Mouse (Mus musculus): ENCODE data around the gene Rad51b.

DNA sequence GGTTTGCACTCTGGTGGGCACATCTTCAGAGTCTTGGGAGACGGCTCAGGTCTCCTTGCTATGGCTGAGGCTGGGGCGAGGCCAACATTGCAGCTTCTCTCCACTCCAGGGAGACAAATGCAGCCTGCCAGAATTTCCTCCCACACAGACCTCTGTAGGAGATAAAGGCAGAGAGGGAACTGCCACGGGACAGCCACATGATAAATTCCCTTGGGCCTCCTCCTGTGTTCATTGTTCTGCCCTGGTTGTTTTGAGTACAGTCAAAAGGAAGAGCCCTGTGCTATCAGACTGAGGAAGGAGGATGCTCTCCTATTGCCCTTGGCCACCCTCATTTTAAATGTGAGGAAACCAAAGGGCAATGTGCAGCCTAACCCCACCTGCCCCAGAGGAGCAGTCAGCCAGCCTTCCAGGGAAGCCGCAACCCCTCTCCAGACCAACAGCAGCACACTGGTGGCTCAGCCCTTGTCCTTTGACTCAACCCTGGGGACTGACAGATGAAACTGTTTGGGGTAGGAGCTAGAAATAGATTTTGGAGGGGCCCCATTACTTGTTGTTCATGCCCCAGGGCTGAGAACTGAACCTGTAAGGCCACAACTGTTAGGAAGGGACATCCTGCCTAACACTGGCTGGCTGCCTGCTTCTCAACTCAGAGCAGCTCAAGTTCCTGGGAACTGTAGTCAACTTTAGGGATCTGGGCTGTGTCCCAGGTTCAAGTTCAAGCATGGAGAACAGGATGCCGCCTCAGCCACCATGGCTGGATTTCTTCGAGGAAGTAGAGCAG is 541.3 kb downstream of the Rad51b start:
- TF ChIP-seq POLR2A (IDR thresholded peaks at IDR 0.05; ENCODE audit: borderline replicate concordance, extremely low read depth, low read depth, low read length) (no peak), CTCF (IDR thresholded peaks at IDR 0.05; ENCODE audit: insufficient read depth, low read length) (no peak)
